Mouse (Mus musculus) frontal cortex, postnatal 10 days (tissue): Measurements from ENCODE around the gene Clstn1.
A peak's percentile ranks its signal among the peaks of the same experiment; 100 is the strongest.

Experiments used
- DNase-seq, 2 experiments: peaks; one replicate each; pipeline ENCODE4 v3.0.0; 2022; ENCODE audit warnings: low spot score in 2 of 2, mixed read lengths in 1 of 2

The Clstn1 gene

GRCm38 (mm10) chr4:149634966-149635365 is 48.7 kb downstream of the Clstn1 start:
- no peak for DNase-seq

DNA sequence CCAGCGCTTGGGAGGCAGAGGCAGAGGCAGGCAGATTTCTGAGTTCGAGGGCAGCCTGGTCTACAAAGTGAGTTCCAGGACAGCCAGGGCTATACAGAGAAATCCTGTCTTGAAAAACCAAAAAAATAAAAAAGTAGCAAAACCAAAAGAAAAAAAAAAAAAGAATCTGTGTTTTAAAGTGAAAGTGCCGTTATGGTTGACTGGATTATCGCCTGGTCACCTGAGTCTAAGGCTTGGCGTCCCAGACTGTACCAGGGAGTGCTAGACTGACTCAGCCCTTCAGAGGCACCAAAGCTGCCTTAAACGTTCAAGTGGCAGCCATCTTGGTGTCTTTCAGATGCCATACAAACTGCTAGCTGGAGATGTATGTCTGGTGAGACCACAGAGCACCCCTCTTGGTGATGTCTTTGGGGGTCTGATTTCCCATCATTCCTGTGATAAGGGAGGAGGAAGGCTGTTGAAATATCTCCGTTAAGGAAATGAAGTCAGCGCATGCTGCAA is 49.7 kb downstream of the Clstn1 start:
- no peak for DNase-seq

- no peak for DNase-seq
Observed at GRCm38 (mm10) chr4:149637942-149638341, 51.7 kb downstream of the Clstn1 start.

GRCm38 (mm10) chr4:149640831-149641230 is 54.6 kb downstream of the Clstn1 start:
- no peak for DNase-seq

GRCm38 (mm10) chr4:149641400-149641799 is 55.1 kb downstream of the Clstn1 start:
- DNase-seq = no peak

- DNase-seq = no peak
Observed at GRCm38 (mm10) chr4:149641956-149642355, 55.7 kb downstream of the Clstn1 start.

DNA sequence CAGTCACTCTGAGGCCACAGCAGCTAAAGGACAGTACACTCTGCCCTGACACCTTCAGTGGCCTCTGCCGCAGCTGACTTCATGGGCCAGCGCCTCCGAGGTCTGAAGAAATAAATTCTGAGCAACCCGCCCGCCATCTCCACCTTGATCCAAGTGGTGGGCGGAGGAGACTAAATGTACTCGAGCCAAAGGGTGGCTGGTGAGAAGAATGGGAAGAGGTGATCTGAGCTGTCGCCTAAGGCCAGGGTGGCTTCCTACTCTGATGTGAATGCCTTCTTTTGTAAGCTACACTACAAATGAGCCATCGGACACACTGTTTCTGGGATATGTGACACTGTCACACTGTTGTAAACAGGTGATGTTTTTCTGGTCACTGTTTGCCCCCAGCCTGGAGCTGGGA is 59.5 kb downstream of the Clstn1 start:
- DNase-seq = no peak

- DNase-seq = no peak
Observed at GRCm38 (mm10) chr4:149648031-149648805, 62.0 kb downstream of the Clstn1 start.

GRCm38 (mm10) chr4:149650493-149651193 is 64.4 kb downstream of the Clstn1 start:
- peak; percentile 66 to 73 for DNase-seq

- DNase-seq = no peak
Observed at GRCm38 (mm10) chr4:149654232-149654631, 68.0 kb downstream of the Clstn1 start.

DNA sequence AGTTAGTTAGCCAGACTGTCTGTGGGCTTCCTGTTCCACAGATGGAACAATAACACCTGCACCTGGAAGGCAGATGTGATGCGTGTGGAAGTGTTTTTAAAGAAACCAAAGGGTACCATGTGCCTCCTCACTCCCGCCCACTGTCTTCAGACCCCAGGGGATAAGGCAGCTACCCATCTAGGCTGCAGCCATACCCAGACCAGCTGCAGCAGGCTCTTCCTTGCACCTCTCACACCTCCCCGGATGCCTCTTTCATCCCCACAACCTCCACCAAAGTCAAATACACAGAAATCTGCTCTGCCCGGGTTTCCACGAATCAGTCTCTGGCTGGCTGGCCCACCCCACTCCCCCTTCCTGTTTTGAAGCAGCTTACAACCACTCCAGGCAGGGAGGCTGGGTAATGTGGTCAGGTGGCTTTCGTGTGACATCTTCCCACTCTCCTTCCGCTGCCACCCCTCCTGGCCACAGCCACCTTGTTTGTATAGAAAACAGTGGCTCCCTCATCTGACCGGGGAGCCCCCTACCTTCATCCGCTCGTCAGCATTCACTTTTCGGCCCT is 71.7 kb downstream of the Clstn1 start:
- no peak for DNase-seq

GRCm38 (mm10) chr4:149659495-149660116 is 73.3 kb downstream of the Clstn1 start:
- DNase-seq = no peak

DNA sequence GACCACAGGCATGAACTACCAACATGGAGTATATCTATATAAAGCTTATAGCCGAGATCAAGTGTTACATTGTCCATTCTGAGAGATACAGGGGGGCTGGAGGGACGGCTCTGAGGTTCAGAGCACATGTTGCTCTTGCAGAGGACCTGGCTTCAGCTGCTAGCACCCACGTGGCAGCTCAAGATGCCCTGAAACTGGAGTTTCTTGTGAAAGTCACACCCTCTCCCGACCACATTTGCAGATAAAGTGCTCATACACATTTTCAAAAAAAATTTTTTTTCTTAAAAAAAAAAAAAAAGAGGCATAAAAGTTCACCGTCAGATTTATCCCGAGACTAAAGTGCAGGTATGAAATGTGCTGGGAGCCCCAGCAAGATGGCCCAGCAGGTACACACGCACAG is 74.3 kb downstream of the Clstn1 start:
- DNase-seq = no peak

GRCm38 (mm10) chr4:149661967-149662589 is 75.8 kb downstream of the Clstn1 start:
- no peak for DNase-seq

DNA sequence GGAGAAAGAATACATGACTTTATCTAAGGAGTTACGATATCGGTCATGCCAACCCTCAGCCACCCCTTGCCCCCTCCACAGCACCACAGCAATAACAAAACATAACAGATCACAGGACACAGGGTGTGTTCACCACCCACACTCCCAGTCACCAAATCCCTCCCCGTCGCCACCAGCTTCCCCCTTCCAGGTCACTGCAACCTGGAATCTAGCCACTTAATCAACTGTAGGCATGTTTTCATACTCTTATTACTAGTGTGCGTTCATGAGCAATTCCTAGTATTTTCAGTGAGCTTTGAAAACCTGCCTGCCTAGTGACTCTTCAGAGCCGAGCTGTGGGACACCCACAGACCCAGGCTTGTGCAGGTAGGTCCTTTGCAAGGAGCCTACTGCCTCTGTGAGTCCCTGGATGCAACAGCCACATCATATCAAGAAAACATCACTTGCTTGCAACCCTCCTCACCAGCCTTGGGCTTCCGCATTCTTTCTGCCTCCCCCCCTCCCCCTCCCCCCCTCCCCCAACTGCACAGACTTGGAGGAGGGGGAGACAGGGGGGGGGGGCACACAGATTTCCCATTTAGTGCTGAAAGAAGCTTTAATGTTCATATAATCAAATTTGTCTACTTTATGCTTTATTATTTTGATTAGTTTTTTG is 77.7 kb downstream of the Clstn1 start:
- DNase-seq = no peak

GRCm38 (mm10) chr4:149665016-149665691 is 78.9 kb downstream of the Clstn1 start:
- no peak for DNase-seq

DNA sequence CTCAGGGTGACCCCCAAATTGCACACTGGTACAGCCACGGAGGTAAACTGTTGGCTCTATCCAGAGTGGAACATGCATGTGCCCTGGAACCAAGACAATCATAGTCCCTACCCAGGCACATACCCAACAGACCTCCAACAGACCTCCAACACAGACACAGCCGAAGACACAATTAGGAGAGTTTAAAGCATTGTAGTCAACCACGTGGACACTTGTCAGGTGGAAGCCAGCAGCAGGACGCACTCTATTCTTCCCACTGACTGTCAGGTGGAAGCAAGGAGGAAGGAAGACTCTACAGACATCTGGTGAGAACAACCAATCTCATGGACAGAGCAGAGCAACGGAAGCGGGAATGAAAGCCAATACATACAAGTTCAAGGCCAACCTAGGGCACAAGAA is 79.4 kb downstream of the Clstn1 start:
- DNase-seq = no peak

GRCm38 (mm10) chr4:149671175-149671574 is 84.9 kb downstream of the Clstn1 start:
- DNase-seq = no peak

DNA sequence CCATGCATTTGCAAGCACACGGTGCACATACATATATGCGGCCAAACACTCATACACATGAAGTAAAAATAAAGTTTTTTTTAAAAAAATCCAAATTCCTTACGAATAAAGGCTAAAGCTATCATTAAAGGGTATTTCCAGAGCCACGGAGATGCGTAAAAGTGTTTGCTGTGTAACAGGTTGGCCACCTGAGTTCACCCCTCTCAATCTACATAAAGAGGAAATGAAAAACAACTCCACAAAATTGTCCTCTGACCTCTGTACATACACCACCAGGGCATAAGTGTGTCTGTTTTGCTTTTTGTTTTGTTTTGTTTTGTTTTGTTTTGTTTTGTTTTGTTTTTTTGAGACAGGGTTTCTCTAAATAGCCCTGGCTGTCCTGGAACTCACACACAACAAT is 86.5 kb downstream of the Clstn1 start:
- no peak for DNase-seq

- DNase-seq = no peak
Observed at GRCm38 (mm10) chr4:149674814-149675377, 88.6 kb downstream of the Clstn1 start.
